Mouse (Mus musculus) bone marrow, adult 2 months (tissue): ENCODE results near the gene Fcmr.

ENCODE experiments used
- CTCF ChIP-seq: fragments of 200-500 bp; IDR thresholded peaks from 2 replicates; pipeline ENCODE4 v1.5.1; 2011; ENCODE audit warnings: low read length, control low read depth; ENCODE audit not compliant: control insufficient read depth, insufficient read depth
- POLR2A ChIP-seq: fragments of 200-500 bp; IDR thresholded peaks from 2 replicates; pipeline ENCODE4 v1.6.1; 2011; ENCODE audit warnings: low read depth, mild to moderate bottlenecking, control low read depth, low read length, borderline replicate concordance; ENCODE audit not compliant: control insufficient read depth

DNA sequence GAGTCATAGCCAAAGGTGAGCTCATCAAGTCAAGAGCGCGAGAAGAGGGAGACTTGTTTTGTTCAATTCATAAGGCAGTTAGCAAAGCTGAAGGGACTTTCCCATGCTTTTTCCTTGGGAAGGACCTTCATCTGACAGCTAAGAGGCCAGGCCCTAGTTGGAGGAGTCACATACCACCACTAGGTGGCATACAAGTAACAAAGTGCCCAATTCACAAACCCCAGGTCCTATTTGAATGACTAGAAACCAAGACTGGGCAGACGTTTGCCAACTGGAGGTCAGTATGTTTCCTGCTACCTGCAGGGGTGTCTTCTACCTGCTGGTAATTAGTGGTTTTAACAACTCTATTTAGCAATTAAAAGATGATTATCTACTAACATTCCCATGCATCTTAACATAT is 9.7 kb downstream of the Fcmr start:
- TF ChIP-seq CTCF (peak; percentile 20; the same call in 1 of the 2 replicates), POLR2A (no peak)
